18 mouse cellular contexts compared by ENCODE assay signal in genomic region chr7:28969271-28969670, GRCm38 (mm10). TPM values are rescaled to one million over a fixed set of nuclear protein-coding genes. Genes with fewer than 3 reads are reported as not detected.
DNase-seq lines count a peak whose midpoint lies in the region; ATAC-seq and TF ChIP-seq lines count a peak whose summit lies in the region.
"Had no signal": no experiment of that assay in that cellular context is flagged by ENCODE, and none has a peak within 500 bp of the region (broad histone marks: within the 10 kb centered on the region; RNA-seq: fewer than 3 reads in every experiment).

No protein-coding gene starts in this region.

- H3K27ac ChIP-seq in embryonic facial prominence, embryonic 15.5 days (replicated peaks) = 0 out of 2 replicates have a peak overlapping the region, but pooled peaks have one; percentile 76
- no peak overlapping the region for H3K27ac ChIP-seq in embryonic facial prominence, embryonic 10.5 days (replicated peaks)
- peak overlapping the region; percentile 31; the same call in 1 of the 2 replicates for H3K27ac ChIP-seq in kidney, postnatal 0 days
- peak overlapping the region; percentile 87 for H3K27ac ChIP-seq in ES-E14 (ENCODE audit: insufficient read depth, low read depth, low read length, poor library complexity, severe bottlenecking)
- peak overlapping the region; percentile 95 for H3K27ac ChIP-seq in intestine, postnatal 0 days (ENCODE audit: low read depth, low read length)
- H3K27ac ChIP-seq: embryonic facial prominence, embryonic 12.5 days; hindbrain, embryonic 12.5 days had no signal

- peaks cover 33% of the 10 kb centered on the region for H3K36me3 ChIP-seq in embryonic facial prominence, embryonic 15.5 days
- peaks cover 53% of the 10 kb centered on the region for H3K36me3 ChIP-seq in embryonic facial prominence, embryonic 10.5 days (replicated peaks)
- H3K36me3 ChIP-seq in kidney, postnatal 0 days (ENCODE audit: insufficient read depth, low read length) = peaks cover 21% of the 10 kb centered on the region
- H3K36me3 ChIP-seq in ES-E14 (ENCODE audit: control insufficient read depth, insufficient read depth, low read length, poor library complexity, severe bottlenecking) = peaks cover 36% of the 10 kb centered on the region
- H3K36me3 ChIP-seq in intestine, postnatal 0 days (ENCODE audit: control insufficient read depth, insufficient read depth) = peaks cover 18% of the 10 kb centered on the region; the same call in 1 of the 2 replicates

- H3K4me3 ChIP-seq in embryonic facial prominence, embryonic 15.5 days (replicated peaks) = no peak overlapping the region
- H3K4me3 ChIP-seq in embryonic facial prominence, embryonic 10.5 days = no peak overlapping the region
- H3K4me3 ChIP-seq in kidney, postnatal 0 days (replicated peaks; ENCODE audit: low read depth, low read length) = no peak overlapping the region
- no peak overlapping the region for H3K4me3 ChIP-seq in ES-E14 (ENCODE audit: insufficient read depth in 1 of 2, low read depth in 1 of 2, low read length in 2 of 2, poor library complexity in 1 of 2, severe bottlenecking in 1 of 2)
- no peak overlapping the region for H3K4me3 ChIP-seq in intestine, postnatal 0 days (ENCODE audit: low read depth, low read length)
- H3K4me3 ChIP-seq: embryonic facial prominence, embryonic 12.5 days; heart, embryonic 12.5 days; hindbrain, embryonic 12.5 days had no signal

- no peak for ATAC-seq in embryonic facial prominence, embryonic 15.5 days (ENCODE audit: insufficient number of reproducible peaks, low FRiP score, low TSS enrichment, low read depth)
- no peak for ATAC-seq in kidney, postnatal 0 days (replicated peaks; ENCODE audit: low FRiP score, low read depth)
- no peak for ATAC-seq in intestine, postnatal 0 days
- ATAC-seq: forebrain, embryonic 14.5 days had no signal

- H3K4me1 ChIP-seq in embryonic facial prominence, embryonic 15.5 days = peaks cover 21% of the 10 kb centered on the region; the same call in 1 of the 2 replicates
- H3K4me1 ChIP-seq in embryonic facial prominence, embryonic 10.5 days = peaks cover 13% of the 10 kb centered on the region
- peaks cover 6% of the 10 kb centered on the region; the same call in 1 of the 2 replicates for H3K4me1 ChIP-seq in kidney, postnatal 0 days (replicated peaks; ENCODE audit: insufficient read depth, low read length)
- H3K4me1 ChIP-seq in ES-E14 (ENCODE audit: control insufficient read depth in 2 of 2, insufficient read depth in 2 of 2, low read length in 2 of 2, poor library complexity in 1 of 2) = peaks cover 21 to 37% of the 10 kb centered on the region in 2 experiments
- H3K4me1 ChIP-seq in intestine, postnatal 0 days (replicated peaks; ENCODE audit: control insufficient read depth, insufficient read depth, low read length) = 0 out of 2 replicates have a peak, but pooled peaks cover 6% of the 10 kb centered on the region
- H3K4me1 ChIP-seq: embryonic facial prominence, embryonic 12.5 days; hindbrain, embryonic 12.5 days had no signal

- WGBS in embryonic facial prominence, embryonic 15.5 days = 74% methylated on average over 1 of the region's 1 CpGs
- 95% methylated on average over 1 of the region's 1 CpGs for WGBS in embryonic facial prominence, embryonic 10.5 days
- WGBS in kidney, postnatal 0 days = 100% methylated on average over 1 of the region's 1 CpGs
- 88% methylated on average over 1 of the region's 1 CpGs for WGBS in intestine, postnatal 0 days

- H3K4me2 ChIP-seq in embryonic facial prominence, embryonic 15.5 days (replicated peaks) = no peak overlapping the region
- no peak overlapping the region for H3K4me2 ChIP-seq in kidney, postnatal 0 days (ENCODE audit: low read length)
- H3K4me2 ChIP-seq in intestine, postnatal 0 days (replicated peaks; ENCODE audit: low read depth) = peak overlapping the region; percentile 38; the same call in 1 of the 2 replicates
- H3K4me2 ChIP-seq: embryonic facial prominence, embryonic 12.5 days; heart, embryonic 12.5 days; hindbrain, embryonic 12.5 days; midbrain, embryonic 11.5 days had no signal

- in situ Hi-C loops in ES-E14 (cut with MboI; ENCODE audit: low sequenced_read_pairs in 2 of 2, unreplicated experiment in 2 of 2) = no loop called here

- H3K9ac ChIP-seq in embryonic facial prominence, embryonic 15.5 days = no peak overlapping the region
- no peak overlapping the region for H3K9ac ChIP-seq in kidney, postnatal 0 days (ENCODE audit: low read depth, low read length)
- H3K9ac ChIP-seq in ES-E14 (ENCODE audit: insufficient read depth, low read depth, low read length, poor library complexity, severe bottlenecking) = peak overlapping the region; percentile 28; the same call in 1 of the 2 replicates
- H3K9ac ChIP-seq in intestine, postnatal 0 days (ENCODE audit: low read depth, low read length) = no peak overlapping the region
- H3K9ac ChIP-seq: embryonic facial prominence, embryonic 12.5 days; heart, embryonic 12.5 days; hindbrain, embryonic 12.5 days had no signal

- DNase-seq in embryonic facial prominence, embryonic 10.5 days (ENCODE audit: low spot score) = no peak
- DNase-seq in kidney, postnatal 0 days (ENCODE audit: low spot score) = no peak
- DNase-seq in kidney, postnatal 25 days = no peak
- no peak for DNase-seq in ES-E14 (ENCODE audit: low read depth, low spot score)
- no peak for DNase-seq in cerebellum, adult 9-10 months
- no peak for DNase-seq in gastrocnemius, postnatal 36 days
- DNase-seq: adrenal gland, postnatal 36 days; cerebellum, adult 8-10 months; heart, postnatal 14 days; lung, adult 2 months; right cerebral cortex, postnatal 4 days had no signal

- H3K27me3 ChIP-seq in embryonic facial prominence, embryonic 15.5 days = no peaks in the 10 kb centered on the region
- H3K27me3 ChIP-seq in embryonic facial prominence, embryonic 10.5 days (replicated peaks; ENCODE audit: low read depth, poor library complexity, severe bottlenecking) = no peaks in the 10 kb centered on the region
- H3K27me3 ChIP-seq in kidney, postnatal 0 days (ENCODE audit: insufficient read depth, low read length) = no peaks in the 10 kb centered on the region
- H3K27me3 ChIP-seq in intestine, postnatal 0 days (replicated peaks; ENCODE audit: control insufficient read depth, insufficient read depth, low read length) = no peaks in the 10 kb centered on the region
- H3K27me3 ChIP-seq: embryonic facial prominence, embryonic 12.5 days; heart, embryonic 12.5 days; hindbrain, embryonic 12.5 days had no signal

- intact Hi-C loops in gastrocnemius, postnatal 36 days (cut with DNase I) = no loop called here

- no peaks in the 10 kb centered on the region for H3K9me3 ChIP-seq in embryonic facial prominence, embryonic 15.5 days (replicated peaks)
- H3K9me3 ChIP-seq in embryonic facial prominence, embryonic 10.5 days = no peaks in the 10 kb centered on the region
- no peaks in the 10 kb centered on the region for H3K9me3 ChIP-seq in kidney, postnatal 0 days (replicated peaks; ENCODE audit: low read length)
- H3K9me3 ChIP-seq in ES-E14 (ENCODE audit: control insufficient read depth, insufficient read depth, low read depth, low read length) = no peaks in the 10 kb centered on the region
- no peaks in the 10 kb centered on the region for H3K9me3 ChIP-seq in intestine, postnatal 0 days (ENCODE audit: control insufficient read depth)
- H3K9me3 ChIP-seq: embryonic facial prominence, embryonic 12.5 days; heart, embryonic 12.5 days; hindbrain, embryonic 12.5 days had no signal

- TF ChIP-seq CTCF in kidney, postnatal 0 days (IDR thresholded peaks at IDR 0.05; ENCODE audit: low read depth) = no peak
- no peak for TF ChIP-seq CTCF in intestine, postnatal 0 days (IDR thresholded peaks at IDR 0.05; ENCODE audit: low read depth)

TF ChIP-seq in ES-E14, 5 proteins besides CTCF, POLR2A, EP300 and RAD21:
- no peak for TF ChIP-seq MAFK (IDR thresholded peaks at IDR 0.05; ENCODE audit: insufficient read depth, low read depth, low read length)
- no peak for TF ChIP-seq CHD2 (IDR thresholded peaks at IDR 0.05; ENCODE audit: low read depth, low read length)
- no peak for TF ChIP-seq ZNF384 (IDR thresholded peaks at IDR 0.05; ENCODE audit: low read depth, low read length)
- TF ChIP-seq ZC3H11A (IDR thresholded peaks at IDR 0.05; ENCODE audit: borderline replicate concordance, low read depth, low read length) = no peak
- TF ChIP-seq HCFC1 (IDR thresholded peaks at IDR 0.05; ENCODE audit: borderline replicate concordance, insufficient read depth, low read length) = no peak

RNA-seq across cellular contexts. Expression of gene Actn4, which starts 7.1 kb away (rescaled TPM):
- 321 and 328 TPM in 2 replicates for polyA plus RNA-seq in embryonic facial prominence, embryonic 15.5 days (2015; fragmentation: Nextera tagmentation; extraction: Ambion mirVana)
- 260 and 269 TPM in 2 replicates for polyA plus RNA-seq in embryonic facial prominence, embryonic 10.5 days (2016; fragmentation: Nextera tagmentation; extraction: Ambion mirVana)
- polyA plus RNA-seq in kidney, postnatal 0 days (2015; fragmentation: Nextera tagmentation; extraction: Ambion mirVana) = 255 and 280 TPM in 2 replicates
- 566 and 627 TPM in 2 replicates for total RNA-seq in ES-E14 (2012; rRNA removed)
- 293 and 319 TPM in 2 replicates for polyA plus RNA-seq in intestine, postnatal 0 days (2015; fragmentation: Nextera tagmentation; extraction: Ambion mirVana)
- total RNA-seq in gastrocnemius, postnatal 36 days (2021) = 10 to 100 TPM; 31.6 to 35.1 TPM

RNA-seq across cellular contexts. Expression of gene Eif3k, which starts 12.4 kb away (rescaled TPM):
- polyA plus RNA-seq in embryonic facial prominence, embryonic 15.5 days (2015; fragmentation: Nextera tagmentation; extraction: Ambion mirVana) = 403 and 405 TPM in 2 replicates
- polyA plus RNA-seq in embryonic facial prominence, embryonic 10.5 days (2016; fragmentation: Nextera tagmentation; extraction: Ambion mirVana) = 444 and 454 TPM in 2 replicates
- polyA plus RNA-seq in kidney, postnatal 0 days (2015; fragmentation: Nextera tagmentation; extraction: Ambion mirVana) = 467 and 479 TPM in 2 replicates
- total RNA-seq in ES-E14 (2012; rRNA removed) = 474 and 500 TPM in 2 replicates
- polyA plus RNA-seq in intestine, postnatal 0 days (2015; fragmentation: Nextera tagmentation; extraction: Ambion mirVana) = 282 and 286 TPM in 2 replicates
- 100 to 1,000 TPM; 119 to 125 TPM for total RNA-seq in gastrocnemius, postnatal 36 days (2021)

RNA-seq across cellular contexts. Expression of gene Map4k1, which starts 12.6 kb away (rescaled TPM):
- 7.5 and 7.7 TPM in 2 replicates for polyA plus RNA-seq in embryonic facial prominence, embryonic 15.5 days (2015; fragmentation: Nextera tagmentation; extraction: Ambion mirVana)
- polyA plus RNA-seq in embryonic facial prominence, embryonic 10.5 days (2016; fragmentation: Nextera tagmentation; extraction: Ambion mirVana) = 11.6 and 14.4 TPM in 2 replicates
- polyA plus RNA-seq in kidney, postnatal 0 days (2015; fragmentation: Nextera tagmentation; extraction: Ambion mirVana) = 7.6 and 9.5 TPM in 2 replicates
- 14.8 and 15.6 TPM in 2 replicates for total RNA-seq in ES-E14 (2012; rRNA removed)
- polyA plus RNA-seq in intestine, postnatal 0 days (2015; fragmentation: Nextera tagmentation; extraction: Ambion mirVana) = 1.5 and 1.6 TPM in 2 replicates
- under 1 TPM; 0.27 to 0.46 TPM for total RNA-seq in gastrocnemius, postnatal 36 days (2021)
